Mouse (Mus musculus) heart, embryonic 15.5 days (tissue): ENCODE results near the gene Saxo1. TPM values are rescaled to one million over a fixed set of nuclear protein-coding genes. Genes with fewer than 3 reads are reported as not detected.

Experiments
- ATAC-seq: fragments of 200-750 bp; cut with Nextera tagmentation; replicated peaks from 2 replicates; pipeline ENCODE4 v1.8.0; 2017; ENCODE audit warnings: low read depth, moderate TSS enrichment; ENCODE audit not compliant: insufficient number of reproducible peaks, insufficient read depth, low FRiP score
- H3K27ac ChIP-seq: fragments of 300-500 bp; sonication (generic); 2 replicates; pipeline ENCODE4 v1.5.1; 2015; ENCODE audit warnings: mild to moderate bottlenecking, inconsistent platforms
- H3K27me3 ChIP-seq: fragments of 300-500 bp; sonication (generic); 2 replicates; pipeline ENCODE4 v1.6.1; 2015; ENCODE audit warnings: inconsistent platforms
- H3K36me3 ChIP-seq: fragments of 300-500 bp; sonication (generic); 2 replicates; pipeline ENCODE4 v1.6.1; 2015; ENCODE audit warnings: mild to moderate bottlenecking, inconsistent platforms
- H3K4me1 ChIP-seq: fragments of 300-500 bp; sonication (generic); replicated peaks from 2 replicates; pipeline ENCODE4 v1.6.1; 2015; ENCODE audit warnings: inconsistent platforms
- H3K4me2 ChIP-seq: fragments of 300-500 bp; sonication (generic); 2 replicates; pipeline ENCODE4 v1.6.1; 2015; ENCODE audit warnings: inconsistent platforms, mild to moderate bottlenecking, moderate library complexity
- H3K4me3 ChIP-seq: fragments of 300-500 bp; sonication (generic); 2 replicates; pipeline ENCODE4 v1.5.1; 2015; ENCODE audit warnings: mild to moderate bottlenecking, inconsistent platforms
- H3K9ac ChIP-seq: fragments of 300-500 bp; sonication (generic); 2 replicates; pipeline ENCODE4 v1.6.1; 2015; ENCODE audit warnings: mild to moderate bottlenecking, inconsistent platforms
- H3K9me3 ChIP-seq: fragments of 300-500 bp; sonication (generic); replicated peaks from 2 replicates; pipeline ENCODE4 v1.6.1; 2016; ENCODE audit warnings: inconsistent platforms
- WGBS: fragments of 180-500 bp; shearing (Covaris S2); methylation state at CpG from one replicate; pipeline ENCODE4 v1.1.7; 2015; ENCODE audit warnings: mixed read lengths; 5-methylcytosine and 5-hydroxymethylcytosine counted together
- polyA plus RNA-seq: library from polyadenylated mRNA; unstranded; fragments of >200 nt; fragmentation: Nextera tagmentation; extraction: Ambion mirVana; gene quantifications from 2 replicates; pipeline ENCODE4 v1.2.1, GENCODE M21; 2015

The Saxo1 gene
- polyA plus RNA-seq, 1 experiment from 2014 or later = 0.15 TPM

DNA sequence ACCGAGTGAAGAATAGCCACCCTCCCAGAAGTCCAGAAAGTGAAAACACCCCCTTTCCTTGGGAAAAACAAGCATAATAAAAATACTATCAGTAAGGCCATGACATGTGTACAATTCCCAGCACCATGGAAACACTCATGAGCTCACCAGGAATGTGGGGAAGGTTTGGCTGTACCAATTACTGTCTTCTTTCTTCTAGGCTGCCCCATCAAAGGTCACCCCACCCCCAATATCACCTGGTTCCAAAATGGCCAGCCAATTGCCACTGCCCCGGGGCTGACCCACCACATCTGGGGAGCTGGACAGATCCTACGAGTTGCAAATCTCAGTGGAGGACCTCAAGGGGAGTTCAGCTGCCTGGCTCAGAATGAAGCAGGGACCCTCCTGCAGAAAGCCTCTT is 144.7 kb downstream of the Saxo1 start:
- H3K36me3 ChIP-seq = no peaks in the 10 kb centered on the region
- H3K4me1 ChIP-seq = peaks cover 8% of the 10 kb centered on the region; the same call in 1 of the 2 replicates
- no peaks in the 10 kb centered on the region for H3K9me3 ChIP-seq
- ATAC-seq = no peak
- no peaks in the 10 kb centered on the region for H3K27me3 ChIP-seq
- H3K4me3 ChIP-seq = no peak overlapping the region
- H3K4me2 ChIP-seq = no peak overlapping the region
- no peak overlapping the region for H3K9ac ChIP-seq
- 73% methylated on average over 3 of the region's 3 CpGs for WGBS
- no peak overlapping the region for H3K27ac ChIP-seq

DNA sequence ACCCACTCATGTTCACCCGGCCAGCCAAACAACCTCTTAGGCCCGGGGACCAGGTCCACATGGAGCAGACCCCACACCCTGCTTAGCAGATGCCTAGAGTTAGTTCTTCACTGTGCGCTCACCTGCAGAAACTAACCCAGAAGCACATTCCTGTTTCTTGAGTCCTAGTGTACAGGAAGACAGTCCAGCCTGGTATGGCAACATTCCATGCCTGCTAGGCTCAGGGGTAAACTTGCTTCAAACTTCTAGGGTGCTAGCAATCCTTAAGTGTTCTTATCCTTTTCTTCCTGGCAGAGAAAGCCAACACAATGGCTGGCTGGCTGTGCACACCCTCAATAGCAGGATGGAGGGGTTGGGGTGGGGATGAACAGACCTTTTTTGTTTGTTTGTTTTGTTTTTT is 147.2 kb downstream of the Saxo1 start:
- Histone ChIP-seq H3K27ac (no peak overlapping the region), H3K36me3 (no peaks in the 10 kb centered on the region), H3K27me3 (no peaks in the 10 kb centered on the region), H3K9me3 (no peaks in the 10 kb centered on the region), H3K4me3 (no peak overlapping the region), H3K4me2 (no peak overlapping the region), H3K4me1 (peaks cover 14% of the 10 kb centered on the region), H3K9ac (no peak overlapping the region)
- no peak for ATAC-seq
- WGBS = 89% methylated on average over 3 of the region's 3 CpGs

DNA sequence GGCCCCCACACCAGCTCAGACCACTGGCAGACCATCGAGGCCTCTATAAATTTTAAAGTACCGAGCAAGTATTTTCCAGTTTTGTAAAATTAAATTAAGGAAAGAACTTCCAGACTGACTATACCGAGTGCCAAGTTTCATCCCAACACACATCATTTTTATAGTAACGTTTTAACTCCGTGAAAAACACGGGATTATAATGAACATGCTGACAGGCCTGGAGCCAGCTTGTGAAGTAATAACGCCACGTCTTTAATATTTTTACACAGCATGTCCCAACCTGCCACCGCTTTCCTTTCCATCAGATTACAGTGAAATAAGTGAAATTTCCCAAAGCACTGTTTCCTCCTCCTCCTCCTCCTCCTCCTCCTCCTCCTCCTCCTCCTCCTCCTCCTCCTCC is 149.7 kb downstream of the Saxo1 start:
- no peak overlapping the region for H3K4me3 ChIP-seq
- H3K27ac ChIP-seq = no peak overlapping the region
- no peak for ATAC-seq
- no peak overlapping the region for H3K9ac ChIP-seq
- whole genome bisulfite sequencing = 74% methylated on average over 9 of the region's 9 CpGs
- H3K4me1 ChIP-seq = peaks cover 25% of the 10 kb centered on the region
- H3K9me3 ChIP-seq = no peaks in the 10 kb centered on the region
- H3K36me3 ChIP-seq = no peaks in the 10 kb centered on the region
- no peak overlapping the region for H3K4me2 ChIP-seq
- H3K27me3 ChIP-seq = no peaks in the 10 kb centered on the region

DNA sequence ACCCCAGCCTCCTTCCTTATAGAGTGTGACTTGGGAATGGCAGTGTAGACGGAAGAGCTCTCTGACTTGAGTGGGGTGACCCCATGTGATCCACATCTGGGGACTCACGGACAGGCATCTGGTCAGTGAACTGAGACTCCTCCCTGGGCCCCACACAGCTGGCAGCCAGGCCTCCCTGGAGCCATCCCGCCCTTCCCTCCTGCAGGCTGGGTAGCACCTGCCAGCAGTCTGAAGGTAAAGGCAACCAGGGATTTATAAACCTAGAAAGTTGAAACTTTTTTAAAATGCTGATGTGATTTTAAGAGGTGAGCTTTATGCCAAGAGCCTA is 151.0 kb downstream of the Saxo1 start:
- Histone ChIP-seq H3K4me1 (peaks cover 25% of the 10 kb centered on the region), H3K27ac (no peak overlapping the region), H3K9ac (no peak overlapping the region), H3K4me3 (no peak overlapping the region), H3K4me2 (no peak overlapping the region), H3K36me3 (no peaks in the 10 kb centered on the region), H3K9me3 (no peaks in the 10 kb centered on the region), H3K27me3 (no peaks in the 10 kb centered on the region)
- 81% methylated on average over 3 of the region's 3 CpGs for WGBS
- no peak for ATAC-seq

DNA sequence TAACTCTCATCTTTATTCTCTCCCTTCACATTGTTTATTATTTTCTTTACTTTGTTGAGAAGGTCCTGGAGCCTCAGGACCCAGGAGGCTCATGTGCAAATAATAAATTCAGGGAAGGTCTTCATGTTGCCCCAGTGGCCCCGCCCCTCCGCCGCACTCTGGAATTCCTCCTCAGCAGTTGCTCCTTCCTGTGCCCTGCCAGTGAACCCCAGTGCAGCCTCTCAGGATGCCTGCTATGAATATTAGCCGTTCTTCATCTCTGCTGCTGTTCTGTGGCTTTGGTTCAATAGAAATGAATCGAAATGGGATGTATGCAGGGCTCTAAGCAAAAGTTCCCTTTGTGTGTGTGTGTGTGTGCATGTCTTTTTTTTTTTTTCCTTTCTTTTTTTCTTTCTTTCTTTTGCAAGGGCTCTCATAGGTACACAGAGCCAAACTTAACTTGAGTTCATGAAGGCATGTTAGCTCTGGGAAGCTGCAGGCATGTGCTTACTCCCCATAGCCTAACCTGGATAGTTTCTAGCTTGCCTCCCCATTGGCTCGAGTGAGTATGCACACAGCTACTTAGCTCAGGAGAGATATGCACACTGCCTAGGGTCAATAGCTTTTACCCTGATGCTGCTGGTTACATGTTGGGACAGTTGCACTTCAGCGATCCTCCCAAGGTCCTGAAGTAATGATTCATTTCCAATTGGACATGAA is 151.5 kb downstream of the Saxo1 start:
- 54% methylated on average over 7 of the region's 7 CpGs for WGBS
- Histone ChIP-seq H3K9me3 (no peaks in the 10 kb centered on the region), H3K4me3 (no peak overlapping the region), H3K4me1 (peaks cover 25% of the 10 kb centered on the region), H3K36me3 (no peaks in the 10 kb centered on the region), H3K27ac (peak overlapping the region; percentile 23; the same call in 1 of the 2 replicates), H3K4me2 (no peak overlapping the region), H3K9ac (no peak overlapping the region), H3K27me3 (no peaks in the 10 kb centered on the region)
- no peak for ATAC-seq

DNA sequence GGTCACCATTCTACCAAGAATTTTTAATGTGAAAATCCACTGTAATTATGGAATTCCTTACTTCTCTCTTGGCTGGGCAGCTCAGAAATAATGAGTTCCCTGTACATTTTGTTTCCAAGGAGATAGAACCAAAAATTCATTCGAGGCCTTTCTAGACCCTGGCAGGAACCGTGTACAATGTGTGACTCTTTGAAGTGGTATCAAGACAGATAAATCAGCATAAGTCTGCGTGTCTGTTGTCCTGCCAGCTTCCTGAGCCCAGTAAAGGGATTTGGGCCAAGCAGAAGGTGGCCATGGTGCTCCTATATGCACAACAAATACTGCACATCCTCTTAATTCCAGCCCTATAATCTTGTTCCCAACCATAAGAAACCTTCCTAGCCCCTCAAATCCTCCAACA is 157.0 kb downstream of the Saxo1 start:
- no peak overlapping the region for H3K27ac ChIP-seq
- H3K36me3 ChIP-seq = no peaks in the 10 kb centered on the region
- no peak overlapping the region for H3K4me3 ChIP-seq
- no peaks in the 10 kb centered on the region for H3K27me3 ChIP-seq
- no peak overlapping the region for H3K4me2 ChIP-seq
- H3K4me1 ChIP-seq = peaks cover 38% of the 10 kb centered on the region
- no peaks in the 10 kb centered on the region for H3K9me3 ChIP-seq
- 21% methylated on average over 3 of the region's 3 CpGs for WGBS
- no peak for ATAC-seq
- H3K9ac ChIP-seq = no peak overlapping the region

DNA sequence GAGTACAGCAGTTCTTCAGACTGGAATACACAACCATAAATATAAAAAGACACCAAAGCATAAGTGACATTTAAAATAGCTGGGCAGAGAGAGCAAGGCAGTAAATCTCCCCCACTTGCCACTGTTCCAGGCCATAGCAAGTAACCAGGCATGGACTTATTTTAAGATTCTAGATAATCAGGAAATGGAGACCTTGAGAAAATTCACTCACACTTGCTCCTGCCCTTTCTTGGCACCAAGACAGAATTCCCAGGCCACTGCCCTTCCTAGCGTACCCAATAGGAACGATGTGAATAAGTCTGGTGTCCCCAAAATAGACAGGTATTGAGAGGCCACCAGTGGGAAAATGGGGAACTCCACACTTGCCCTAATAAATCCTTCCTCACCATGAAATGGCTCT is 160.7 kb downstream of the Saxo1 start:
- peak overlapping the region; percentile 36; the same call in 1 of the 2 replicates for H3K27ac ChIP-seq
- ATAC-seq = no peak
- no peak overlapping the region for H3K9ac ChIP-seq

DNA sequence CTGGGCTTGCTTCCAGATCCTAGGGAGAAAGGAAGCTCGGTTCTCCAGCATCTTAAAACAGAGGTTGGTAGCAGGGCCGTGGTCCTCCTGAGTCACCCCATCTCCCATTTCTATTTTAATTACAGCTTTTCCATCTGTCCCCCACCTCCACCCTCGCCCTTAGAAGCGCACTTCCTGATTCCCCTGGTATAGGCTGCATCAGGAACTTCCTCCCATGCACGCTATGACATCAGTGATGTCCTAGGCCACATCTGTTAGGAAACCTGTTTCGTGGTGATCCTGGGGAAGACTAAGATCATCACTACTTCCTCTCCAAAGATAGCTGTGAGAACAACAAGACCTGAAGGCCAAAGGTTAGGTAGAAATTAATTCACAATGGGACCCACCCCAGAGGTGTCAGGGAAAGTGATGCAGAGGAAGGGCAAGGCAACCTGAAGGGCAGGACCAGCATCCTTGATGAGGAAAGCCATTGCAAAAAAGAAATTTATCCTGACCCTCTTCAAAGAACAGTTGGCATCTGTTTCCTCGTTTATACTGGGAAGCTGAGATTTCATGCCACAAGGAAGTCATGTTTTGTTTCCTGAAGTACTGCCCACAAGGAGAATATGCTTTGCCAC is 161.3 kb downstream of the Saxo1 start:
- Histone ChIP-seq H3K27ac (0 out of 2 replicates have a peak overlapping the region, but pooled peaks have one; percentile 36), H3K36me3 (no peaks in the 10 kb centered on the region), H3K9ac (no peak overlapping the region), H3K4me3 (no peak overlapping the region), H3K27me3 (no peaks in the 10 kb centered on the region), H3K4me1 (peaks cover 33% of the 10 kb centered on the region), H3K9me3 (no peaks in the 10 kb centered on the region), H3K4me2 (no peak overlapping the region)
- WGBS = 73% methylated on average over 7 of the region's 7 CpGs
- ATAC-seq = no peak

More for the DNA sequence above, 160.7 kb downstream of the Saxo1 start:
- no peak overlapping the region for H3K4me3 ChIP-seq
- WGBS = 40% methylated on average over 2 of the region's 2 CpGs
- H3K4me1 ChIP-seq = peaks cover 33% of the 10 kb centered on the region
- H3K9me3 ChIP-seq = no peaks in the 10 kb centered on the region
- H3K27me3 ChIP-seq = no peaks in the 10 kb centered on the region
- no peaks in the 10 kb centered on the region for H3K36me3 ChIP-seq
- no peak overlapping the region for H3K4me2 ChIP-seq

DNA sequence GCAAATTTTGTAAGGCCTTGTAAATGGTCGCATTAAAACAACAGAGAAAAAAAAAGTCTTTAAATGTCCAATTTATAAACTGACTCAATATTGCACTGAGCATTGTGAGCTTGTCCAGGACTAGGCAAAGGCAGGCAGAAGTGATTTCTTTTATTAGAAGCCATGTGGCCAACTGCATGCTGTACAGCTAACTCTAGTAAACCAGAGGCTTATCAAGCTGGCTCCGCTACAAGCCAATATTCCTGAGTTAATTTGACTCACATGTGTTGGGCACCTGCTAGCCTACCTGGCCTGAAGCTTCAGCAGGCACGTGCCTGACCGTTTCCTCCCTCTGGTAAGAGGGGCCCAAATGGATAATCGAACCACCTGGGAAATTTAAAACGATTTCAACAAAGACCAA is 162.5 kb downstream of the Saxo1 start:
- Histone ChIP-seq H3K4me1 (peaks cover 32% of the 10 kb centered on the region), H3K4me3 (no peak overlapping the region), H3K9me3 (no peaks in the 10 kb centered on the region), H3K36me3 (no peaks in the 10 kb centered on the region), H3K27ac (peak overlapping the region; percentile 58), H3K27me3 (no peaks in the 10 kb centered on the region), H3K9ac (no peak overlapping the region), H3K4me2 (no peak overlapping the region)
- 71% methylated on average over 6 of the region's 6 CpGs for WGBS
- no peak for ATAC-seq

Other genes starting within 250 kb of the Saxo1 start
- 50.0 and 50.9 TPM in 2 replicates for gene Rraga, start 17.3 kb upstream of the Saxo1 start, polyA plus RNA-seq
- gene Haus6, start 53.7 kb upstream of the Saxo1 start, polyA plus RNA-seq = 7.6 and 9.2 TPM in 2 replicates
- gene Plin2, start 111.7 kb upstream of the Saxo1 start, polyA plus RNA-seq = 62.8 and 71.7 TPM in 2 replicates
- gene Dennd4c, start 190.2 kb upstream of the Saxo1 start, polyA plus RNA-seq = 5.2 and 6.5 TPM in 2 replicates